Mouse (Mus musculus): Measurements from ENCODE around the gene Abhd15.

Abhd15 gene

DNA sequence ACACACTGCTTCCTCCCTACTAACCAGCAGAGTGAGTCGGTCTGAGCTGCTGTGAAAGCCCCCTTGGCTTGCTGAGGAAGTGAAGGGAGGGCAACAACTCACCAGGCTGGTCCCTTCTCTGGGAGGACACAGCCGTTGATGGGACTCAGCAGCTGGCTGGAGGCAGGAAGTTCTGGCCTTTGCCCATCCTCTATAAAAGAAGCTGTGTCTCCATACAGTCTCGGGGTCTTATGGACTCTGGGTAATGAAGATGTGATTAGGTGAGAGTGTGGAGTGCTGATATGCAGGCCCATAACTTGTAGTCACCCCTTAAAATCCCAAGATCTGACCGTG, 20.6 kb upstream of the Abhd15 start:
- DNase-seq, result no peak

- DNase-seq, result no peak
Measured at GRCm38 (mm10) chr11:77494782-77495181, 20.1 kb upstream of the Abhd15 start.

DNA sequence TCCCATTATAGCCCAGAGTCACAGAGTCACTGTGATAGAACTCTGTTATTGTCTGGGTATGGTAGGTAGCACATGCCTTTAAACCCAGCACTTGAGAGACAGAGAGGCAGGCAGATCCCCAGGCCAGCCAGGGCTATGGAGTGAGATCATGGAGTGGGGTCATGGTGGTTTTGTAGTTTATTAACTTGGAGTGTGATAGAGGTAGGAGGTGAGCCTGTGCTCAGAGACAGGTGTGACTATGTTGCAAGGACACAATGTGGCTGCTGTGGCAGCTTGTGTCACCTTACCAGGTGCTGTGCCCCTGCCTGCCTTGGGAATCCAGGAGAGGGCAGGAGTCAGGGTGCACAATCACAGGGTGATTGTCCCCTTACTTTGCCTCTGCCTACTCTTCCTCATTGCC, 19.4 kb upstream of the Abhd15 start:
- DNase-seq, result no peak

GRCm38 (mm10) chr11:77497341-77497756, 17.6 kb upstream of the Abhd15 start:
- peak; percentile 48 for DNase-seq

GRCm38 (mm10) chr11:77497851-77498250, 17.1 kb upstream of the Abhd15 start:
- DNase-seq, result peak; percentile 33

GRCm38 (mm10) chr11:77498261-77499139, 16.4 kb upstream of the Abhd15 start:
- peak; percentile 36 for DNase-seq

- DNase-seq, result peak; percentile 81
Measured at GRCm38 (mm10) chr11:77499354-77499753, 15.6 kb upstream of the Abhd15 start.

DNA sequence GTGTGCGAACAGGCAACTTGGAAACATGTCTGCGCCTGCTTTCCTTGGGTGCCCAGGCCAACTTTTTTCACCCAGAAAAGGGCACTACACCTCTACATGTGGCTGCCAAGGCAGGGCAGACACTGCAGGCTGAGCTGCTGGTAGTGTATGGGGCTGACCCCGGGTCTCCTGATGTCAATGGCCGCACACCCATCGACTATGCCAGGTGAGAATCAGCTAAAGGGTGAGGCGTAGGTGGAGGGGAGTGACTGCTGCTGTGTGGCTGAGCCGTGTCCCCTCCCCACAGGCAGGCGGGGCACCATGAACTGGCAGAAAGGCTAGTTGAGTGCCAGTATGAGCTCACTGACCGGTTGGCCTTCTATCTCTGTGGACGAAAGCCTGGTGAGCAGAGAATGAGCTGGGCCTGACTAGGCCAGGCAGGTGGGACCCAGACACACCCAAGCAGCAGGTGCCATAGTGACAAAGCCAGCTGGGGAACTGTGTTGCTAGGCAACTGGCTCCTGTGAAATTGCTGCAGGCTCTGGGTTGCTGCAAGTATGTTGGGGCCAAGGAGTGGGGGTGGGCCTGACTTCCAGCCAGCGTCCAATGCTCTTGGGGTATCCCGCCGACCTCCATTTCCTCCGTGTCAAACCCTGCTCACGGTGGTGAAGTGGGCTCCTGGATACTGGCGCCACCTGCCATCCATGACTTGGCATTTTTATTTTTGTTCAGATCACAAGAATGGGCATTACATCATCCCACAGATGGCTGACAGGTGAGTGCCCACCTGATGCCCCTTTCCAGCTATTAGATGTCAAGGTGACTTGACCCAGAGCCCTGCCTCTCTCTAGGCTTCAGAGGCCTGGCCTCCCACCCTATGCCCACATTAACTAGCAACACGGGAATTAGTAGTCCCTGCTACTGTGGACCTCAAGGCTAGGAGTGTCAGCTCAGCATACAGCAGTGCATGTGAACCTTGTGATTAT, 14.3 kb upstream of the Abhd15 start:
- peak; percentile 48 for DNase-seq

- DNase-seq, result peak; percentile 80
Measured at GRCm38 (mm10) chr11:77501392-77501791, 13.5 kb upstream of the Abhd15 start.

DNA sequence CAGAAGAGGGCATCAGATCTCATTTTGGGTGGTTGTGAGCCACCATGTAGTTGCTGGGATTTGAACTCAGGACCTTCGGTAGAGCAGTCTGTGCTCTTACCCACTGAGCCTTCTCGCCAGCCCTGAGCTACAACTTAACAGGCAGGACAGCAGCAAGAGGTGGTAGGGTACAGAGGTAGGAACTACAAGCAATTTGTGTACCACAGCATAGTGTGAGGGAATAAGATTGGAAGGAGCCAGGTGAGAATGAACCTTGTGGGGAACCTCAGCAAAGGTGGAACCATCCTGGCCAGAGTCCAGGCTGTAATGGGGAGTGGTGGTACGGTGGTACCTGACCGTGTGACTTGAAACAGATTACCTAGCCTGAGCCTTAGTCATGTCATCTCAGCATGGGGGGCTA, 12.9 kb upstream of the Abhd15 start:
- DNase-seq, result peak; percentile 20

GRCm38 (mm10) chr11:77502481-77502880, 12.4 kb upstream of the Abhd15 start:
- no peak for DNase-seq

- peak; percentile 20 for DNase-seq
Measured at GRCm38 (mm10) chr11:77503511-77503910, 11.4 kb upstream of the Abhd15 start.

GRCm38 (mm10) chr11:77504377-77504776, 10.5 kb upstream of the Abhd15 start:
- DNase-seq, result peak; percentile 12

GRCm38 (mm10) chr11:77505291-77505980, 9.5 kb upstream of the Abhd15 start:
- peak; percentile 14 for DNase-seq

GRCm38 (mm10) chr11:77506273-77506672, 8.6 kb upstream of the Abhd15 start:
- DNase-seq, result no peak

GRCm38 (mm10) chr11:77506941-77507340, 8.0 kb upstream of the Abhd15 start:
- DNase-seq, result no peak

DNA sequence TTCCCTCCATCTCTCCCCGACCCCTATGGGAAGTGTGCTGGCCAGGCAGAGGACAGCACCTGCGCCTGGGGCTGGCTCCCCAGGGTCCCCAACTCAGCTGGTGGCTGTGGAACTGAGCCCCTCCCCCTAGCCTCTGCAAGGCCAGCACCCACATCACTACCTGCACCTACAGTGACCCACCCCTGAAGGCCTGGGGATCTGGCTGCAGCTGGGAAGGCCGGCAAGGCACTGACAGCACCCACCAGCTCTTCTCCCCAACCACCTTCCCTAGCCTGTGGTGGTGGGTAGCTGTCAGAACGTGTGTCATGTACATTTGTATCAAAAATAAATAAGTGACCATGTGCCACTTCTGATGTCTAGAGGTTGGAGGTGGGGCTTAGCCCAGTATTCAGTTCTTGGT, 7.5 kb upstream of the Abhd15 start:
- DNase-seq, result no peak

GRCm38 (mm10) chr11:77508068-77509021, 6.6 kb upstream of the Abhd15 start:
- DNase-seq, result peak; percentile 76

- DNase-seq, result no peak
Measured at GRCm38 (mm10) chr11:77511336-77511735, 3.6 kb upstream of the Abhd15 start.

- DNase-seq, result peak; percentile 75
Measured at GRCm38 (mm10) chr11:77512891-77513810, 1.8 kb upstream of the Abhd15 start.

GRCm38 (mm10) chr11:77513811-77514170, 1.1 kb upstream of the Abhd15 start:
- DNase-seq, result no peak

All from cerebellum, adult 8-10 months (tissue).